Mouse (Mus musculus) forebrain, embryonic 10.5 days (tissue): ENCODE measurements at regions not wholly inside any gene's neighbourhood (a gene's known extent, or its start where the extent isn't known, plus 50 kb on each side); places are given as distances from the start of the nearest gene placed in this dataset.

ENCODE experiments used
- DNase-seq: peaks from one replicate; pipeline ENCODE4 v3.0.0-alpha.2; 2017; ENCODE audit warnings: low spot score; ENCODE audit errors: extremely low spot score
- H3K27ac ChIP-seq: fragments of 300-500 bp; sonication (generic); 2 replicates; pipeline ENCODE4 v1.5.1; 2016; ENCODE audit warnings: mild to moderate bottlenecking
- H3K27me3 ChIP-seq: fragments of 300-500 bp; sonication (generic); 2 replicates; pipeline ENCODE4 v1.6.1; 2016; ENCODE audit warnings: mild to moderate bottlenecking; ENCODE audit not compliant: poor library complexity, severe bottlenecking
- H3K36me3 ChIP-seq: fragments of 300-500 bp; sonication (generic); replicated peaks from 2 replicates; pipeline ENCODE4 v1.6.1; 2016; ENCODE audit warnings: mild to moderate bottlenecking, moderate library complexity
- H3K4me1 ChIP-seq: fragments of 300-500 bp; sonication (generic); 2 replicates; pipeline ENCODE4 v1.6.1; 2016
- H3K4me3 ChIP-seq: fragments of 300-500 bp; sonication (generic); 2 replicates; pipeline ENCODE4 v1.5.1; 2016; ENCODE audit warnings: mild to moderate bottlenecking, moderate library complexity
- H3K9me3 ChIP-seq: fragments of 300-500 bp; sonication (generic); 2 replicates; pipeline ENCODE4 v1.6.1; 2016; ENCODE audit warnings: mild to moderate bottlenecking, moderate library complexity
- WGBS: fragments of 180-500 bp; shearing (Covaris S2); methylation state at CpG from one replicate; pipeline ENCODE4 v1.1.7; 2016; 5-methylcytosine and 5-hydroxymethylcytosine counted together

GRCm38 (mm10) chr11:38122474-38122873 lies 886.7 kb upstream of the Tenm2 start:
- H3K27ac ChIP-seq, result no peak overlapping the region
- 80% methylated on average over 1 of the region's 1 CpGs for WGBS
- H3K27me3 ChIP-seq, result no peaks in the 10 kb centered on the region
- H3K4me1 ChIP-seq, result peaks cover 23% of the 10 kb centered on the region
- H3K4me3 ChIP-seq, result no peak overlapping the region
- H3K9me3 ChIP-seq, result no peaks in the 10 kb centered on the region
- H3K36me3 ChIP-seq, result no peaks in the 10 kb centered on the region
- no peak for DNase-seq

- H3K4me1 ChIP-seq, result peaks cover 12% of the 10 kb centered on the region
- no peak overlapping the region for H3K4me3 ChIP-seq
- H3K27me3 ChIP-seq, result no peaks in the 10 kb centered on the region
- no peaks in the 10 kb centered on the region for H3K36me3 ChIP-seq
- H3K9me3 ChIP-seq, result no peaks in the 10 kb centered on the region
- WGBS, result 36% methylated on average over 8 of the region's 8 CpGs
- no peak overlapping the region for H3K27ac ChIP-seq
- DNase-seq, result no peak
Measured at GRCm38 (mm10) chr11:38121051-38121616, 885.4 kb upstream of the Tenm2 start.

- H3K4me3 ChIP-seq, result no peak overlapping the region
- WGBS, result 88% methylated on average over 5 of the region's 5 CpGs
- no peak overlapping the region for H3K27ac ChIP-seq
Measured at GRCm38 (mm10) chr11:38117741-38118140, 882.0 kb upstream of the Tenm2 start.

GRCm38 (mm10) chr11:38092202-38092601 lies 856.4 kb upstream of the Tenm2 start:
- Histone ChIP-seq H3K27ac (no peak overlapping the region), H3K27me3 (no peaks in the 10 kb centered on the region), H3K4me3 (no peak overlapping the region), H3K36me3 (no peaks in the 10 kb centered on the region), H3K9me3 (no peaks in the 10 kb centered on the region), H3K4me1 (no peaks in the 10 kb centered on the region)
- no peak for DNase-seq
- 72% methylated on average over 2 of the region's 2 CpGs for WGBS

More at GRCm38 (mm10) chr11:38117741-38118140, 882.0 kb upstream of the Tenm2 start:
- no peaks in the 10 kb centered on the region for H3K36me3 ChIP-seq
- no peaks in the 10 kb centered on the region for H3K27me3 ChIP-seq
- H3K9me3 ChIP-seq, result no peaks in the 10 kb centered on the region
- H3K4me1 ChIP-seq, result peaks cover 7% of the 10 kb centered on the region
- no peak for DNase-seq

GRCm38 (mm10) chr11:38075171-38075732 lies 839.5 kb upstream of the Tenm2 start:
- 83% methylated on average over 11 of the region's 11 CpGs for WGBS
- DNase-seq, result no peak
- no peak overlapping the region for H3K27ac ChIP-seq
- no peak overlapping the region for H3K4me3 ChIP-seq
- H3K36me3 ChIP-seq, result no peaks in the 10 kb centered on the region
- H3K4me1 ChIP-seq, result no peaks in the 10 kb centered on the region
- H3K9me3 ChIP-seq, result no peaks in the 10 kb centered on the region
- H3K27me3 ChIP-seq, result no peaks in the 10 kb centered on the region

- Histone ChIP-seq H3K4me3 (no peak overlapping the region), H3K36me3 (no peaks in the 10 kb centered on the region), H3K4me1 (peaks cover 14% of the 10 kb centered on the region), H3K27me3 (peaks cover 6% of the 10 kb centered on the region), H3K9me3 (no peaks in the 10 kb centered on the region), H3K27ac (no peak overlapping the region)
- WGBS, result 79% methylated on average over 4 of the region's 4 CpGs
- no peak for DNase-seq
Measured at GRCm38 (mm10) chr11:38069635-38070034, 833.9 kb upstream of the Tenm2 start.

- DNase-seq, result peak; percentile 16
- 11% methylated on average over 1 of the region's 1 CpGs for WGBS
Measured at GRCm38 (mm10) chr11:38067682-38068081, 831.9 kb upstream of the Tenm2 start.

GRCm38 (mm10) chr11:38066091-38066490 lies 830.3 kb upstream of the Tenm2 start:
- peaks cover 14% of the 10 kb centered on the region for H3K4me1 ChIP-seq
- H3K36me3 ChIP-seq, result no peaks in the 10 kb centered on the region
- H3K27me3 ChIP-seq, result peaks cover 6% of the 10 kb centered on the region
- no peak for DNase-seq
- WGBS, result 82% methylated on average over 5 of the region's 5 CpGs
- H3K9me3 ChIP-seq, result no peaks in the 10 kb centered on the region
- no peak overlapping the region for H3K27ac ChIP-seq
- H3K4me3 ChIP-seq, result no peak overlapping the region

More at GRCm38 (mm10) chr11:38067682-38068081, 831.9 kb upstream of the Tenm2 start:
- H3K36me3 ChIP-seq, result no peaks in the 10 kb centered on the region
- no peaks in the 10 kb centered on the region for H3K9me3 ChIP-seq
- peaks cover 14% of the 10 kb centered on the region for H3K4me1 ChIP-seq
- H3K4me3 ChIP-seq, result no peak overlapping the region
- no peak overlapping the region for H3K27ac ChIP-seq
- H3K27me3 ChIP-seq, result peaks cover 6% of the 10 kb centered on the region

GRCm38 (mm10) chr11:38060105-38060504 lies 824.3 kb upstream of the Tenm2 start:
- no peak for DNase-seq
- Histone ChIP-seq H3K4me1 (no peaks in the 10 kb centered on the region), H3K27me3 (no peaks in the 10 kb centered on the region), H3K27ac (no peak overlapping the region), H3K9me3 (no peaks in the 10 kb centered on the region), H3K36me3 (no peaks in the 10 kb centered on the region), H3K4me3 (no peak overlapping the region)
- 88% methylated on average over 2 of the region's 2 CpGs for WGBS

GRCm38 (mm10) chr11:38058896-38059295 lies 823.1 kb upstream of the Tenm2 start:
- H3K4me1 ChIP-seq, result no peaks in the 10 kb centered on the region
- H3K27me3 ChIP-seq, result no peaks in the 10 kb centered on the region
- H3K27ac ChIP-seq, result no peak overlapping the region
- no peak for DNase-seq
- whole genome bisulfite sequencing, result 86% methylated on average over 2 of the region's 2 CpGs
- H3K9me3 ChIP-seq, result no peaks in the 10 kb centered on the region
- H3K4me3 ChIP-seq, result no peak overlapping the region
- H3K36me3 ChIP-seq, result no peaks in the 10 kb centered on the region

GRCm38 (mm10) chr11:38036582-38036981 lies 800.8 kb upstream of the Tenm2 start:
- Histone ChIP-seq H3K27ac (no peak overlapping the region), H3K36me3 (no peaks in the 10 kb centered on the region), H3K9me3 (no peaks in the 10 kb centered on the region), H3K4me3 (no peak overlapping the region), H3K4me1 (no peaks in the 10 kb centered on the region), H3K27me3 (no peaks in the 10 kb centered on the region)
- no peak for DNase-seq
- WGBS, result 86% methylated on average over 2 of the region's 2 CpGs

GRCm38 (mm10) chr11:38034526-38035286 lies 798.9 kb upstream of the Tenm2 start:
- Histone ChIP-seq H3K4me1 (no peaks in the 10 kb centered on the region), H3K36me3 (no peaks in the 10 kb centered on the region), H3K9me3 (no peaks in the 10 kb centered on the region), H3K4me3 (no peak overlapping the region), H3K27ac (no peak overlapping the region), H3K27me3 (no peaks in the 10 kb centered on the region)
- DNase-seq, result no peak
- 77% methylated on average over 2 of the region's 2 CpGs for WGBS

- Histone ChIP-seq H3K36me3 (no peaks in the 10 kb centered on the region), H3K27ac (no peak overlapping the region), H3K9me3 (no peaks in the 10 kb centered on the region), H3K27me3 (no peaks in the 10 kb centered on the region), H3K4me3 (no peak overlapping the region), H3K4me1 (peaks cover 3% of the 10 kb centered on the region; the same call in 1 of the 2 replicates)
- no peak for DNase-seq
Measured at GRCm38 (mm10) chr11:38021704-38022103, 785.9 kb upstream of the Tenm2 start.
